Mouse (Mus musculus): ENCODE results near the gene Gse1.

DNA sequence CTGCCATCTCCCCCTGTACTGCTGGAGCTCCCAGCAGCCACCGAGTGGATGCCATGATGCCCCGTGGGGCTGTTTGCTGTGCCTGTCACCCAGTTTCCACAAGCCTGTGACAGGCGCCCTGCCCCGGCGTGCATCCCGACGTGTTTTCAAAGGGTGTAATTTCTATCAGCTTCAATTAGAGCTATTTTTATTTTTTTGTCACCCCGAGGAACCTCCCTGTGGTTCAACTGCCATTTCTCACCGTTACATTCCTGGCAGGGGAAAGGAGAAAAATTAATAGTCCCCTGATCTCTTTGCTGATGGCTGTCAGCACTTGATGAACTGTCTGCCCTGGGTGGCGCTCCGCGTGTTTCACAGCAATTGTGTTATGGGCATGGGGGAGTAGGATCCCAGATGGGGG lies 115.3 kb downstream of the Gse1 start:
- TF ChIP-seq HCFC1 (IDR thresholded peaks at IDR 0.05; ENCODE audit: borderline replicate concordance, insufficient read depth, low read length) = no peak
- TF ChIP-seq MAFK (IDR thresholded peaks at IDR 0.05; ENCODE audit: insufficient read depth, low read depth, low read length) = no peak
- TF ChIP-seq ZNF384 (IDR thresholded peaks at IDR 0.05; ENCODE audit: low read depth, low read length) = no peak
- no peak for TF ChIP-seq ZC3H11A (IDR thresholded peaks at IDR 0.05; ENCODE audit: borderline replicate concordance, low read depth, low read length)
- TF ChIP-seq CHD2 (IDR thresholded peaks at IDR 0.05; ENCODE audit: low read depth, low read length) = no peak
